Mouse (Mus musculus): ENCODE measurements at regions not wholly inside any gene's neighbourhood (a gene's known extent, or its start where the extent isn't known, plus 50 kb on each side); places are given as distances from the start of the nearest gene placed in this dataset.
A peak's percentile ranks its signal among the peaks of the same experiment; 100 is the strongest.

DNA sequence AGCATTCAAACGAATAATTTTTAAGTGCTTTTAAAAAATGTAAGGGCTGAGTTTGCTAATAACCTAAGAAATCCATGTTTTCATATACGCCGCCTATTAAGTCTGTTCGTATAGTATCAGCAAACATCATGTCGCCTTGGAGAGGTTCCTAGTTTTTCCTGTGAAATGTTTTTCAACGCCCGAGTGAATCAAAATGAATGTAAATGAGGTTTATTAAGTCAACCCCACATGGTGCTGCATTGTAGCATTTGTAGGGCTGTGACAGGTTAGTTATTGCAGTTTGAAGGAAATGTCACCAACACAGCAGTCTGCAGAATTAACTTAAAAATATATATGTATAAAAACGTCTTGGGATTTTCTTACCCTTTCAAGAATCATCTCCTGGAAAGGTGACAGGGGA, 369.3 kb downstream of the Gm45692 start:
- H3K4me3 ChIP-seq (ENCODE audit: low read depth, low read length), result no peak overlapping the region
- H3K9me3 ChIP-seq (ENCODE audit: control insufficient read depth, low read length), result no peaks in the 10 kb centered on the region
- ATAC-seq (replicated peaks; ENCODE audit: low FRiP score) (no peak), DNase-seq (ENCODE audit: low spot score) (no peak)
- no peaks in the 10 kb centered on the region for H3K27me3 ChIP-seq (replicated peaks; ENCODE audit: control insufficient read depth, insufficient read depth, low read length)
- H3K27ac ChIP-seq (ENCODE audit: low read depth, low read length), result no peak overlapping the region
- H3K9ac ChIP-seq (ENCODE audit: low read depth, low read length), result no peak overlapping the region
- H3K4me1 ChIP-seq (replicated peaks; ENCODE audit: control insufficient read depth, insufficient read depth, low read length), result no peaks in the 10 kb centered on the region
- H3K36me3 ChIP-seq (ENCODE audit: control insufficient read depth, insufficient read depth, low read length), result no peaks in the 10 kb centered on the region
- H3K4me2 ChIP-seq, result no peak overlapping the region
- WGBS, result 82% methylated on average over 8 of the region's 8 CpGs

GRCm38 (mm10) chr8:26501196-26501813, 382.0 kb downstream of the Gm45692 start:
- Histone ChIP-seq H3K4me1 (replicated peaks; ENCODE audit: control insufficient read depth, insufficient read depth, low read length) (no peaks in the 10 kb centered on the region), H3K27me3 (replicated peaks; ENCODE audit: control insufficient read depth, insufficient read depth, low read length) (no peaks in the 10 kb centered on the region), H3K9ac (ENCODE audit: low read depth, low read length) (no peak overlapping the region), H3K36me3 (ENCODE audit: control insufficient read depth, insufficient read depth, low read length) (no peaks in the 10 kb centered on the region), H3K9me3 (ENCODE audit: control insufficient read depth, low read length) (no peaks in the 10 kb centered on the region), H3K4me2 (no peak overlapping the region), H3K4me3 (ENCODE audit: low read depth, low read length) (no peak overlapping the region), H3K27ac (ENCODE audit: low read depth, low read length) (no peak overlapping the region)
- DNase-seq (ENCODE audit: low spot score) (no peak), ATAC-seq (replicated peaks; ENCODE audit: low FRiP score) (no peak)
- WGBS, result 76% methylated on average over 9 of the region's 9 CpGs

DNA sequence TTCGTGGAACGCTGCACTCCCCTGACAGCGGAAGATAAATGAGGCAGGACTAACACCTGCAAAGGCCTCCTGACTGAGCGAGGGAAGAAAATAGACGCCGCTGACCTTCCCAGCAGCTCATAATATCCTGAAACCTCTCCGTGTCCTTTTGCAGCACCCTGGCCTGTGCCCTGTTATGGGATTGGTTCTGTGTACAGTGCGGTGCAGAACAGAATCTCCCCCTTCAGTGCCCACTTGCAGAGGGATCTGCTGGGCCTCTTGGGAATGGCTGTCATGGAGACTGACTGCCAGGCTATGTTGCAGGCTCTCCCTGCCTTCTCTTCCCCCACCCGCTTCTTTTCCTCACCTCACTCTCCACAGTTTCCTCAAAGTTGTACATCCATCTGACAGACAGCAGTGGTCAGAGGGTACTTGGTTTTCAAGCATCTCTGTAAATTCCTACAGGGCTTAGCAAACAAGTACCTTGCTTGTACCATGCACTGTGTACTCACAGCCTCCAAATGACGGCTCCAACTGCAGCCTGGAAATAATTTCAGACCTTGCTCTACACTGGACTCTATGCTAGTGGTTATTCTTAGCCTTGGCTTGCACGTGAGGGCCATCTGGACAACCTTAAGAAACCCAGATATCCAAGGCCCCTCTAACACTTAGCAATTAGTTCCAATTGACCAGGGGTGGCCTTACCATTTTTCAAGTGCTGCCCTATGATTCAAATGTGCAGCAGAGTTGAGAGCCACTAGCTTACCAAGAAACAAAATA, 382.7 kb downstream of the Gm45692 start:
- no peaks in the 10 kb centered on the region for H3K36me3 ChIP-seq (ENCODE audit: control insufficient read depth, insufficient read depth, low read length)
- H3K4me1 ChIP-seq (replicated peaks; ENCODE audit: control insufficient read depth, insufficient read depth, low read length), result no peaks in the 10 kb centered on the region
- WGBS, result 73% methylated on average over 11 of the region's 11 CpGs
- no peak overlapping the region for H3K9ac ChIP-seq (ENCODE audit: low read depth, low read length)
- no peak for DNase-seq (ENCODE audit: low spot score)
- H3K27ac ChIP-seq (ENCODE audit: low read depth, low read length), result no peak overlapping the region
- H3K9me3 ChIP-seq (ENCODE audit: control insufficient read depth, low read length), result no peaks in the 10 kb centered on the region
- H3K4me3 ChIP-seq (ENCODE audit: low read depth, low read length), result no peak overlapping the region
- H3K4me2 ChIP-seq, result no peak overlapping the region
- no peaks in the 10 kb centered on the region for H3K27me3 ChIP-seq (replicated peaks; ENCODE audit: control insufficient read depth, insufficient read depth, low read length)
- ATAC-seq (replicated peaks; ENCODE audit: low FRiP score), result no peak

DNA sequence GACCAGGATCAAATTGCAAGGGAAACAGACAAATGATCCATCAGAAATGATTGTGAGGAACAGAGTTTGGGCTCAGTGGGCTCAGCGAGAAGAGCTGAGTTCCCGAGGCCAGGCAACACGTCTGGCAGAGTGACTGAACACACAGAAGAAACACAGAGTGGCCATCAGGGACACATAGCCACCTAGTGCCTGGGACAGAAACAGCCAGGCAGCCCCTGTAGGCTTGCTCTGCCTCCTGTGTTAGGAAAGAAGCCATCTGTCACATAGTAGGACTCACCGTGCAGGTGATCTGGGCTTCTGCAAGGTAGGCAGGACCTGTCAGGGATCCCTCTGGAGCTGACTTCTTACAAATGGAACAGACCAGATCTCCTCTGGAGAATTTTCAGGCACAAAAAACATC, 383.4 kb downstream of the Gm45692 start:
- Histone ChIP-seq H3K4me3 (ENCODE audit: low read depth, low read length) (no peak overlapping the region), H3K4me1 (replicated peaks; ENCODE audit: control insufficient read depth, insufficient read depth, low read length) (no peaks in the 10 kb centered on the region), H3K9me3 (ENCODE audit: control insufficient read depth, low read length) (no peaks in the 10 kb centered on the region), H3K27ac (ENCODE audit: low read depth, low read length) (no peak overlapping the region), H3K36me3 (ENCODE audit: control insufficient read depth, insufficient read depth, low read length) (no peaks in the 10 kb centered on the region), H3K27me3 (replicated peaks; ENCODE audit: control insufficient read depth, insufficient read depth, low read length) (no peaks in the 10 kb centered on the region), H3K9ac (ENCODE audit: low read depth, low read length) (no peak overlapping the region), H3K4me2 (no peak overlapping the region)
- DNase-seq (ENCODE audit: low spot score) (no peak), ATAC-seq (replicated peaks; ENCODE audit: low FRiP score) (no peak)
- 59% methylated on average over 4 of the region's 4 CpGs for WGBS

DNA sequence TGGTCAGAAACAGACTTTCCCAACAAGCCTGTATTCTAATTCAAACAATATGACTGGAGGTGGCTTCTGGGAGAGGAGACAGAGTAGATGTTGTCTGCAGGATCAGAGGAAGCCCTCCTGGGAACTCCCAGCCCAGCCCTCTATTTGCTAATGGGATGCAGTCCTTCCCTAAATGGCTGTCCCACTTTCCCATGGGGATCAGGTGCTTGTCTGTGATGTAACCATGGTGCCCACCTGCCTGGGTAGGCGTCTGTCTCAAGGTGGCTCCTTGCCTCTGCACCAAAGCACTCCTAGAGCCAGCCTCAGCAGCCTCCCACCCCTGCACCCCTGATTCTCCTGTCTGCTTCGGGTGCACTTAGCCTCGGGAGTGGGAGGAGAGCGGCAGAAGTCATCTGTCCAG, 384.6 kb downstream of the Gm45692 start:
- WGBS, result 65% methylated on average over 4 of the region's 4 CpGs
- Histone ChIP-seq H3K9ac (ENCODE audit: low read depth, low read length) (no peak overlapping the region), H3K4me2 (no peak overlapping the region), H3K36me3 (ENCODE audit: control insufficient read depth, insufficient read depth, low read length) (no peaks in the 10 kb centered on the region), H3K4me3 (ENCODE audit: low read depth, low read length) (no peak overlapping the region), H3K27me3 (replicated peaks; ENCODE audit: control insufficient read depth, insufficient read depth, low read length) (no peaks in the 10 kb centered on the region), H3K4me1 (replicated peaks; ENCODE audit: control insufficient read depth, insufficient read depth, low read length) (no peaks in the 10 kb centered on the region), H3K9me3 (ENCODE audit: control insufficient read depth, low read length) (no peaks in the 10 kb centered on the region), H3K27ac (ENCODE audit: low read depth, low read length) (no peak overlapping the region)
- no peak for ATAC-seq (replicated peaks; ENCODE audit: low FRiP score)
- no peak for DNase-seq (ENCODE audit: low spot score)

GRCm38 (mm10) chr8:26504319-26505035, 385.1 kb downstream of the Gm45692 start:
- no peaks in the 10 kb centered on the region for H3K9me3 ChIP-seq (ENCODE audit: control insufficient read depth, low read length)
- no peaks in the 10 kb centered on the region for H3K36me3 ChIP-seq (ENCODE audit: control insufficient read depth, insufficient read depth, low read length)
- DNase-seq (ENCODE audit: low spot score) (no peak), ATAC-seq (replicated peaks; ENCODE audit: low FRiP score) (no peak)
- H3K4me1 ChIP-seq (replicated peaks; ENCODE audit: control insufficient read depth, insufficient read depth, low read length), result no peaks in the 10 kb centered on the region
- no peak overlapping the region for H3K4me3 ChIP-seq (ENCODE audit: low read depth, low read length)
- H3K4me2 ChIP-seq, result no peak overlapping the region
- no peak overlapping the region for H3K9ac ChIP-seq (ENCODE audit: low read depth, low read length)
- no peaks in the 10 kb centered on the region for H3K27me3 ChIP-seq (replicated peaks; ENCODE audit: control insufficient read depth, insufficient read depth, low read length)
- 62% methylated on average over 16 of the region's 16 CpGs for WGBS
- no peak overlapping the region for H3K27ac ChIP-seq (ENCODE audit: low read depth, low read length)

DNA sequence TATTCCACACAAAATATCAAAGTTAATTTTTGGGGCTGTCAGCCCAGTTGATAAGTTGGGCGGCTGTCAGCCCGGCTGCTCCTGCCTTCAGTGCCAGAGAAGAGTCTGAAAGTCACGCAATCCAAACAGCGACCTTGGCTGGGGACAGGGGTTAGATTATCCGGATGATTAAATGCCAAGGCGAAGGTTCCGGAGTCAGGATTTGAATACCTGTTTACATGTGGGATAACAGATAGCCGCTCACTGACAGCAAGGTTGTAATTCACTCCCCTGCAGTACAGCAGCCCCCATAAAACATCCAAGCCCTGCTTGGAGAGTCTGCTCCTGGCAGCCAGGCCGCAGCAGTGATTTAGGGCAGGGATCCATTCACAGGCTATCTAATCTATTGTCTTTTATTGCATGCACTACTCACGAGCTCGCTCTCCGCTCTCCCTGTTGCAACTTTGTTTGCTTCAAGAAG, 388.3 kb downstream of the Gm45692 start:
- Histone ChIP-seq H3K9ac (ENCODE audit: low read depth, low read length) (no peak overlapping the region), H3K9me3 (ENCODE audit: control insufficient read depth, low read length) (no peaks in the 10 kb centered on the region), H3K4me1 (replicated peaks; ENCODE audit: control insufficient read depth, insufficient read depth, low read length) (no peaks in the 10 kb centered on the region), H3K36me3 (ENCODE audit: control insufficient read depth, insufficient read depth, low read length) (no peaks in the 10 kb centered on the region), H3K4me3 (ENCODE audit: low read depth, low read length) (no peak overlapping the region), H3K27ac (ENCODE audit: low read depth, low read length) (no peak overlapping the region), H3K27me3 (replicated peaks; ENCODE audit: control insufficient read depth, insufficient read depth, low read length) (no peaks in the 10 kb centered on the region), H3K4me2 (no peak overlapping the region)
- DNase-seq (ENCODE audit: low spot score), result no peak
- no peak for ATAC-seq (replicated peaks; ENCODE audit: low FRiP score)
- WGBS, result 39% methylated on average over 12 of the region's 12 CpGs

DNA sequence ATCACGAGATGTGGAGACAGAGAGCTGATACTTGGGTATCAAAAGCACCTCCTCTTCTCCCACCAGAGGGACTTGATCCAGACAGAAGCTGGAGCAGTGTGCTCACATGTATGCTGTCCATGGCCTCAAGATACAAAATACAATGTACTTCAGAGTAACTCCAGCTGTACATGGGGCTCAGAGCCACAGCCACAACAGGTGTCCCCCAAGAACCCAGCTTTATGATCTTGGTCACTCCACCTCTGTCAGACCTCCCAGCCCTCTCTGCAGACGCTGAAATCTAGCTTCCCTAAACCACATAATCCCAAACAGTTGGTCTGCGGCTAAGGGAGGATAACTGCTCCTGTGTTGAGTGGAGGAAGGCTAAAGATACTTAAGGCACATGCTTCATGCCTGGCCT, 389.9 kb downstream of the Gm45692 start:
- Histone ChIP-seq H3K4me1 (replicated peaks; ENCODE audit: control insufficient read depth, insufficient read depth, low read length) (no peaks in the 10 kb centered on the region), H3K4me2 (no peak overlapping the region), H3K4me3 (ENCODE audit: low read depth, low read length) (no peak overlapping the region), H3K9me3 (ENCODE audit: control insufficient read depth, low read length) (no peaks in the 10 kb centered on the region), H3K9ac (ENCODE audit: low read depth, low read length) (no peak overlapping the region), H3K36me3 (ENCODE audit: control insufficient read depth, insufficient read depth, low read length) (no peaks in the 10 kb centered on the region), H3K27ac (ENCODE audit: low read depth, low read length) (no peak overlapping the region), H3K27me3 (replicated peaks; ENCODE audit: control insufficient read depth, insufficient read depth, low read length) (no peaks in the 10 kb centered on the region)
- ATAC-seq (replicated peaks; ENCODE audit: low FRiP score) (no peak), DNase-seq (ENCODE audit: low spot score) (peak; percentile 15)
- WGBS, result 44% methylated on average over 3 of the region's 3 CpGs
